Mouse (Mus musculus) liver, embryonic 15.5 days (tissue): ENCODE results near the gene Jph4. TPM values are rescaled to one million over a fixed set of nuclear protein-coding genes. Genes with fewer than 3 reads are reported as not detected.

Experiments used
- ATAC-seq: fragments of 200-750 bp; cut with Nextera tagmentation; 2 replicates; pipeline ENCODE4 v1.8.0; 2017; ENCODE audit warnings: moderate number of reproducible peaks, mild to moderate bottlenecking, moderate library complexity; ENCODE audit not compliant: insufficient read depth
- H3K27ac ChIP-seq: fragments of 300-500 bp; sonication (generic); replicated peaks from 2 replicates; pipeline ENCODE4 v1.5.1; 2015; ENCODE audit warnings: mild to moderate bottlenecking, inconsistent platforms
- H3K27me3 ChIP-seq: fragments of 300-500 bp; sonication (generic); 2 replicates; pipeline ENCODE4 v1.6.1; 2015; ENCODE audit warnings: mild to moderate bottlenecking, inconsistent platforms
- H3K36me3 ChIP-seq: fragments of 300-500 bp; sonication (generic); replicated peaks from 2 replicates; pipeline ENCODE4 v1.6.1; 2015; ENCODE audit warnings: moderate library complexity, mild to moderate bottlenecking, inconsistent platforms
- H3K4me1 ChIP-seq: fragments of 300-500 bp; sonication (generic); replicated peaks from 2 replicates; pipeline ENCODE4 v1.6.1; 2015; ENCODE audit warnings: inconsistent platforms
- H3K4me2 ChIP-seq: fragments of 300-500 bp; sonication (generic); 2 replicates; pipeline ENCODE4 v1.6.1; 2015; ENCODE audit warnings: moderate library complexity, mild to moderate bottlenecking, inconsistent platforms
- H3K4me3 ChIP-seq: fragments of 300-500 bp; sonication (generic); replicated peaks from 2 replicates; pipeline ENCODE4 v1.5.1; 2015; ENCODE audit warnings: mild to moderate bottlenecking, inconsistent platforms
- H3K9ac ChIP-seq: fragments of 300-500 bp; sonication (generic); 2 replicates; pipeline ENCODE4 v1.6.1; 2015; ENCODE audit warnings: moderate library complexity, mild to moderate bottlenecking, inconsistent platforms
- H3K9me3 ChIP-seq: fragments of 300-500 bp; sonication (generic); replicated peaks from 2 replicates; pipeline ENCODE4 v1.6.1; 2016; ENCODE audit warnings: inconsistent platforms
- WGBS: fragments of 180-500 bp; shearing (Covaris S2); methylation state at CpG from one replicate; pipeline ENCODE4 v1.1.7; 2015; ENCODE audit warnings: mixed read lengths; ENCODE audit not compliant: insufficient replicate concordance; 5-methylcytosine and 5-hydroxymethylcytosine counted together
- polyA plus RNA-seq: library from polyadenylated mRNA; unstranded; fragments of >200 nt; fragmentation: Nextera tagmentation; extraction: Ambion mirVana; gene quantifications from 2 replicates; pipeline ENCODE4 v1.2.1, GENCODE M21; 2015

Jph4 gene
- polyA plus RNA-seq, 1 experiment from 2014 or later: 0.02 TPM

- Histone ChIP-seq H3K4me3 (peak overlapping the region; percentile 68), H3K27ac (peak overlapping the region; percentile 87), H3K36me3 (no peaks in the 10 kb centered on the region), H3K9me3 (no peaks in the 10 kb centered on the region), H3K27me3 (no peaks in the 10 kb centered on the region; the same call in 1 of the 2 replicates), H3K4me1 (peaks cover 83% of the 10 kb centered on the region), H3K9ac (peak overlapping the region; percentile 75), H3K4me2 (peak overlapping the region; percentile 83)
- 4% methylated on average over 17 of the region's 17 CpGs for WGBS
- peak; percentile 100 for ATAC-seq
These were observed 54.1 kb downstream of the Jph4 start for GRCm38 (mm10) chr14:55062626-55063025.

- H3K9me3 ChIP-seq: no peaks in the 10 kb centered on the region
- no peak for ATAC-seq
- 49% methylated on average over 7 of the region's 7 CpGs for WGBS
- no peaks in the 10 kb centered on the region; the same call in 1 of the 2 replicates for H3K27me3 ChIP-seq
- peak overlapping the region; percentile 83 for H3K4me2 ChIP-seq
- peak overlapping the region; percentile 74 for H3K27ac ChIP-seq
- 0 out of 2 replicates have a peak overlapping the region, but pooled peaks have one; percentile 2 for H3K9ac ChIP-seq
- H3K36me3 ChIP-seq: no peaks in the 10 kb centered on the region
- H3K4me3 ChIP-seq: no peak overlapping the region
- peaks cover 84% of the 10 kb centered on the region for H3K4me1 ChIP-seq
These were observed 54.9 kb downstream of the Jph4 start for GRCm38 (mm10) chr14:55061845-55062244.

- peaks cover 80% of the 10 kb centered on the region for H3K4me1 ChIP-seq
- no peak for ATAC-seq
- no peaks in the 10 kb centered on the region for H3K9me3 ChIP-seq
- 82% methylated on average over 5 of the region's 5 CpGs for WGBS
- no peaks in the 10 kb centered on the region; the same call in 1 of the 2 replicates for H3K27me3 ChIP-seq
- no peaks in the 10 kb centered on the region for H3K36me3 ChIP-seq
- H3K27ac ChIP-seq: peak overlapping the region; percentile 51; the same call in 1 of the 2 replicates
- no peak overlapping the region for H3K9ac ChIP-seq
- no peak overlapping the region for H3K4me2 ChIP-seq
- H3K4me3 ChIP-seq: no peak overlapping the region
These were observed 56.8 kb downstream of the Jph4 start for GRCm38 (mm10) chr14:55059931-55060330.

GRCm38 (mm10) chr14:55059009-55059408 lies 57.7 kb downstream of the Jph4 start:
- no peaks in the 10 kb centered on the region for H3K36me3 ChIP-seq
- ATAC-seq: no peak
- peak overlapping the region; percentile 51 for H3K27ac ChIP-seq
- no peaks in the 10 kb centered on the region for H3K9me3 ChIP-seq
- no peak overlapping the region for H3K4me3 ChIP-seq
- 24% methylated on average over 1 of the region's 1 CpGs for WGBS
- 0 out of 2 replicates have a peak overlapping the region, but pooled peaks have one; percentile 10 for H3K4me2 ChIP-seq
- no peak overlapping the region for H3K9ac ChIP-seq
- H3K4me1 ChIP-seq: peaks cover 71% of the 10 kb centered on the region
- peaks cover 3% of the 10 kb centered on the region for H3K27me3 ChIP-seq

Other genes starting within 250 kb of the Jph4 start
- gene Homez, start 246.0 kb downstream of the Jph4 start, polyA plus RNA-seq: 1.6 and 2.6 TPM in 2 replicates
- gene Ppp1r3e, start 239.4 kb downstream of the Jph4 start, polyA plus RNA-seq: 0.33 and 0.63 TPM in 2 replicates
- 0.46 and 0.82 TPM in 2 replicates for gene Bcl2l2, start 233.6 kb downstream of the Jph4 start, polyA plus RNA-seq
- not detected in 2 replicates for gene Gm20521, start 233.5 kb downstream of the Jph4 start, polyA plus RNA-seq
- 38.6 and 46.2 TPM in 2 replicates for gene Pabpn1, start 224.4 kb downstream of the Jph4 start, polyA plus RNA-seq
- 2.2 TPM in 2 replicates for gene Slc22a17, start 203.8 kb downstream of the Jph4 start, polyA plus RNA-seq
- 0.62 and 0.63 TPM in 2 replicates for gene Efs, start 190.8 kb downstream of the Jph4 start, polyA plus RNA-seq
- gene Il25, start 184.2 kb downstream of the Jph4 start, polyA plus RNA-seq: not detected in 2 replicates
- 0.18 TPM in 1 of 2 replicates, not detected in the other for gene Cmtm5, start 180.7 kb downstream of the Jph4 start, polyA plus RNA-seq
- 0.68 and 0.69 TPM in 2 replicates for gene Myh6, start 150.0 kb downstream of the Jph4 start, polyA plus RNA-seq
- not detected in 2 replicates for gene Gm17428, start 140.0 kb downstream of the Jph4 start, polyA plus RNA-seq
- gene Myh7, start 122.3 kb downstream of the Jph4 start, polyA plus RNA-seq: 3.6 and 3.8 TPM in 2 replicates
- 34.0 and 34.6 TPM in 2 replicates for gene Ngdn, start 101.5 kb downstream of the Jph4 start, polyA plus RNA-seq
- 1.2 and 1.6 TPM in 2 replicates for gene Zfhx2, start 24.6 kb downstream of the Jph4 start, polyA plus RNA-seq
- gene Thtpa, start 22.2 kb downstream of the Jph4 start, polyA plus RNA-seq: 4.4 and 6.2 TPM in 2 replicates
- 16.3 and 17.4 TPM in 2 replicates for gene Ap1g2, start 10.3 kb downstream of the Jph4 start, polyA plus RNA-seq
- gene Dhrs2, start 105.1 kb upstream of the Jph4 start, polyA plus RNA-seq: not detected in 2 replicates